Mouse (Mus musculus) olfactory bulb, adult 2 months (tissue): Measurements from ENCODE around the gene Dmpk.

ENCODE experiments used
- CTCF ChIP-seq: fragments of 200-500 bp; IDR thresholded peaks from 2 replicates; pipeline ENCODE4 v1.5.1; 2012; ENCODE audit warnings: low read depth, mild to moderate bottlenecking, low read length, moderate library complexity; ENCODE audit not compliant: insufficient read depth
- POLR2A ChIP-seq: fragments of 200-500 bp; IDR thresholded peaks from 2 replicates; pipeline ENCODE4 v1.6.1; 2012; ENCODE audit warnings: mild to moderate bottlenecking, low read depth, low read length, moderate library complexity; ENCODE audit not compliant: insufficient read depth

- TF ChIP-seq CTCF (no peak), POLR2A (no peak)
Measured at GRCm38 (mm10) chr7:19121686-19122085, 38.0 kb downstream of the Dmpk start.
